In the genomic region with DNA sequence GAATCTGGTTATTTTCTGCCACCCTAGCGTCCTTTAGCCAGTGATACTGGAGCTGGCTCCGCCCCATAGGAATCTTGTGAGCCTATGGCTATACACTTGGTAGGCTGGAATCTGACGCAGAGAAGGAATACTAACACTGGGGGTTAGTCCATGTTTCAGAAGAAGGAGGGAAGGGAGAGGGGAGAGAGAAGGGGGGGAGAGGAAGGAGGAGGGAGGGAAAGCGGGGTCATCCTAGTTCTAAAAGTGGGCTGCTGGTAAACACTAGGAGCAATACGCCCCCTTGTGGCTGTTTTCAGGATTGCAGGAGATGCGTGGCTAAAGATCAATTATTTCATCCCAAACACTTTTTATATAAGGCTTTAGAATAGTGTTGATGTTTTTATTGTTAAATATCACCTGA, we compare ENCODE assay signal across 8 mouse cellular contexts. TPM values are rescaled to one million over a fixed set of nuclear protein-coding genes. Genes with fewer than 3 reads are reported as not detected.
DNase-seq lines count a peak whose midpoint lies in the region; ATAC-seq and TF ChIP-seq lines count a peak whose summit lies in the region.

No protein-coding gene starts in this region.

- DNase-seq in intestine, embryonic 14.5 days (ENCODE audit: low spot score), result peak; percentile 89
- peak; percentile 83 for DNase-seq in hindbrain, embryonic 10.5 days (ENCODE audit: low spot score)
- DNase-seq in left cerebral cortex, adult 8-10 months (ENCODE audit: low spot score in 2 of 2), result peak; percentile 33 to 67
- peak; percentile 89 for DNase-seq in midbrain, embryonic 14.5 days
- peak; percentile 72 for DNase-seq in stomach, postnatal 0 days (ENCODE audit: low spot score)

- TF ChIP-seq POLR2A in bone marrow, adult 2 months (IDR thresholded peaks at IDR 0.05; ENCODE audit: borderline replicate concordance, control insufficient read depth, low read depth, low read length), result no peak

- H3K4me3 ChIP-seq in intestine, embryonic 14.5 days (ENCODE audit: low read depth, low read length), result no peak overlapping the region
- no peak overlapping the region for H3K4me3 ChIP-seq in intestine, embryonic 15.5 days (replicated peaks)
- no peak overlapping the region for H3K4me3 ChIP-seq in bone marrow, adult 2 months (replicated peaks; ENCODE audit: control insufficient read depth, low read depth, low read length)
- H3K4me3 ChIP-seq in hindbrain, embryonic 10.5 days, result peak overlapping the region; percentile 23; the same call in 1 of the 2 replicates
- H3K4me3 ChIP-seq in midbrain, embryonic 14.5 days (replicated peaks; ENCODE audit: low read depth, low read length), result no peak overlapping the region
- H3K4me3 ChIP-seq in stomach, postnatal 0 days (ENCODE audit: low read depth, low read length), result no peak overlapping the region

- peak; percentile 46 for TF ChIP-seq CTCF in bone marrow, adult 2 months (IDR thresholded peaks at IDR 0.05; ENCODE audit: control insufficient read depth, insufficient read depth, low read length)
- TF ChIP-seq CTCF in stomach, postnatal 0 days (IDR thresholded peaks at IDR 0.05; ENCODE audit: low read depth), result peak; percentile 89

- H3K4me1 ChIP-seq in intestine, embryonic 14.5 days (replicated peaks; ENCODE audit: control insufficient read depth, insufficient read depth, low read length), result no peaks in the 10 kb centered on the region
- H3K4me1 ChIP-seq in intestine, embryonic 15.5 days (replicated peaks), result no peaks in the 10 kb centered on the region; the same call in 1 of the 2 replicates
- no peaks in the 10 kb centered on the region for H3K4me1 ChIP-seq in bone marrow, adult 2 months (ENCODE audit: control insufficient read depth, insufficient read depth, low read length)
- peaks cover 26% of the 10 kb centered on the region for H3K4me1 ChIP-seq in hindbrain, embryonic 10.5 days (replicated peaks)
- no peaks in the 10 kb centered on the region for H3K4me1 ChIP-seq in midbrain, embryonic 14.5 days (ENCODE audit: control insufficient read depth, insufficient read depth, low read length)
- H3K4me1 ChIP-seq in stomach, postnatal 0 days (replicated peaks; ENCODE audit: control insufficient read depth, insufficient read depth), result no peaks in the 10 kb centered on the region

- H3K27me3 ChIP-seq in intestine, embryonic 14.5 days (replicated peaks; ENCODE audit: control insufficient read depth, insufficient read depth, low read length), result no peaks in the 10 kb centered on the region
- H3K27me3 ChIP-seq in intestine, embryonic 15.5 days (replicated peaks), result no peaks in the 10 kb centered on the region
- H3K27me3 ChIP-seq in hindbrain, embryonic 10.5 days (ENCODE audit: insufficient read depth, poor library complexity, severe bottlenecking), result no peaks in the 10 kb centered on the region
- no peaks in the 10 kb centered on the region for H3K27me3 ChIP-seq in midbrain, embryonic 14.5 days (ENCODE audit: control insufficient read depth, insufficient read depth, low read length)
- no peaks in the 10 kb centered on the region for H3K27me3 ChIP-seq in stomach, postnatal 0 days (ENCODE audit: control insufficient read depth, insufficient read depth, low read length)

- no peaks in the 10 kb centered on the region for H3K36me3 ChIP-seq in intestine, embryonic 14.5 days (ENCODE audit: control insufficient read depth, insufficient read depth, low read length)
- no peaks in the 10 kb centered on the region for H3K36me3 ChIP-seq in intestine, embryonic 15.5 days
- no peaks in the 10 kb centered on the region for H3K36me3 ChIP-seq in hindbrain, embryonic 10.5 days
- H3K36me3 ChIP-seq in midbrain, embryonic 14.5 days (ENCODE audit: control insufficient read depth, insufficient read depth, low read length), result no peaks in the 10 kb centered on the region
- H3K36me3 ChIP-seq in stomach, postnatal 0 days (ENCODE audit: control insufficient read depth, insufficient read depth, low read length), result no peaks in the 10 kb centered on the region

- no peak overlapping the region for H3K27ac ChIP-seq in intestine, embryonic 14.5 days (ENCODE audit: low read depth)
- no peak overlapping the region for H3K27ac ChIP-seq in intestine, embryonic 15.5 days
- H3K27ac ChIP-seq in bone marrow, adult 2 months (ENCODE audit: control insufficient read depth, insufficient read depth, low read depth, low read length, poor library complexity), result no peak overlapping the region
- H3K27ac ChIP-seq in hindbrain, embryonic 10.5 days, result no peak overlapping the region
- no peak overlapping the region for H3K27ac ChIP-seq in midbrain, embryonic 14.5 days (replicated peaks; ENCODE audit: low read depth, low read length)
- H3K27ac ChIP-seq in stomach, postnatal 0 days (replicated peaks), result no peak overlapping the region

- no peak overlapping the region for H3K4me2 ChIP-seq in intestine, embryonic 14.5 days (ENCODE audit: low read length)
- H3K4me2 ChIP-seq in intestine, embryonic 15.5 days (replicated peaks), result no peak overlapping the region
- H3K4me2 ChIP-seq in midbrain, embryonic 14.5 days (ENCODE audit: low read length), result 0 out of 2 replicates have a peak overlapping the region, but pooled peaks have one; percentile 12
- H3K4me2 ChIP-seq in stomach, postnatal 0 days (replicated peaks; ENCODE audit: low read depth), result no peak overlapping the region

- no peaks in the 10 kb centered on the region for H3K9me3 ChIP-seq in intestine, embryonic 14.5 days (ENCODE audit: control insufficient read depth, low read length)
- no peaks in the 10 kb centered on the region for H3K9me3 ChIP-seq in intestine, embryonic 15.5 days
- H3K9me3 ChIP-seq in hindbrain, embryonic 10.5 days, result no peaks in the 10 kb centered on the region
- H3K9me3 ChIP-seq in midbrain, embryonic 14.5 days (ENCODE audit: control insufficient read depth, low read length), result no peaks in the 10 kb centered on the region
- no peaks in the 10 kb centered on the region for H3K9me3 ChIP-seq in stomach, postnatal 0 days (ENCODE audit: control insufficient read depth, low read length)

- TF ChIP-seq EP300 in stomach, postnatal 0 days (optimal IDR thresholded peaks at IDR 0.05), result no peak

- no peak for ATAC-seq in intestine, embryonic 14.5 days (replicated peaks; ENCODE audit: low FRiP score, low TSS enrichment, low read depth)
- ATAC-seq in intestine, embryonic 15.5 days, result no peak
- ATAC-seq in erythroid progenitor cell, adult 5-6 weeks (replicated peaks; ENCODE audit: low FRiP score, poor library complexity, severe bottlenecking), result 0 out of 2 replicates have a peak, but pooled peaks have one; percentile 25
- ATAC-seq in midbrain, embryonic 14.5 days (ENCODE audit: low FRiP score, low TSS enrichment), result 0 out of 2 replicates have a peak, but pooled peaks have one; percentile 14
- ATAC-seq in stomach, postnatal 0 days (ENCODE audit: low FRiP score, low TSS enrichment), result peak; percentile 68; the same call in 1 of the 2 replicates

- no peak overlapping the region for H3K9ac ChIP-seq in intestine, embryonic 14.5 days (ENCODE audit: low read length)
- H3K9ac ChIP-seq in intestine, embryonic 15.5 days, result no peak overlapping the region
- no peak overlapping the region for H3K9ac ChIP-seq in midbrain, embryonic 14.5 days (replicated peaks; ENCODE audit: low read length)
- no peak overlapping the region for H3K9ac ChIP-seq in stomach, postnatal 0 days (ENCODE audit: low read length)

- WGBS in intestine, embryonic 14.5 days, result 16% methylated on average over 6 of the region's 6 CpGs
- WGBS in intestine, embryonic 15.5 days, result 15% methylated on average over 6 of the region's 6 CpGs
- WGBS in bone marrow, adult 2 months, result 31% methylated on average over 6 of the region's 6 CpGs
- 17% methylated on average over 6 of the region's 6 CpGs for WGBS in hindbrain, embryonic 10.5 days
- 21% methylated on average over 6 of the region's 6 CpGs for WGBS in midbrain, embryonic 14.5 days
- 17% methylated on average over 6 of the region's 6 CpGs for WGBS in stomach, postnatal 0 days

RNA-seq across cellular contexts. Expression of gene Cks2, which starts 27.2 kb away (rescaled TPM):
- 391 and 395 TPM in 2 replicates for polyA plus RNA-seq in intestine, embryonic 14.5 days (2014; fragmentation: Nextera tagmentation; extraction: Ambion mirVana)
- 304 and 333 TPM in 2 replicates for polyA plus RNA-seq in intestine, embryonic 15.5 days (2015; fragmentation: Nextera tagmentation; extraction: Ambion mirVana)
- 258 and 286 TPM in 2 replicates for polyA plus RNA-seq in bone marrow, adult 2 months (2011; ENCODE audit: insufficient read depth, insufficient read length, low replicate concordance, missing spikeins)
- 498 and 632 TPM in 2 replicates for total RNA-seq in erythroid progenitor cell, adult 5-6 weeks (2015; ENCODE audit: low replicate concordance)
- 273 and 310 TPM in 2 replicates for total RNA-seq in erythroid progenitor cell, adult 5-6 weeks (2017; ENCODE audit: low replicate concordance)
- 329 and 366 TPM in 2 replicates for polyA plus RNA-seq in hindbrain, embryonic 10.5 days (2016; fragmentation: Nextera tagmentation; extraction: Ambion mirVana)
- 1 to 10 TPM; 1.5 to 4.0 (median 3.0) TPM for total RNA-seq in left cerebral cortex, adult 8-10 months (2022)
- 48.1 and 69.3 TPM in 2 replicates for polyA plus RNA-seq in midbrain, embryonic 14.5 days (2014; fragmentation: Nextera tagmentation; extraction: Ambion mirVana)
- 97.1 and 128 TPM in 2 replicates for polyA plus RNA-seq in stomach, postnatal 0 days (2015; fragmentation: Nextera tagmentation; extraction: Ambion mirVana)

RNA-seq across cellular contexts. Expression of gene Secisbp2, which starts 33.6 kb away (rescaled TPM):
- polyA plus RNA-seq in intestine, embryonic 14.5 days (2014; fragmentation: Nextera tagmentation; extraction: Ambion mirVana), result 30.2 and 30.6 TPM in 2 replicates
- polyA plus RNA-seq in intestine, embryonic 15.5 days (2015; fragmentation: Nextera tagmentation; extraction: Ambion mirVana), result 28.0 and 30.2 TPM in 2 replicates
- 21.3 and 27.2 TPM in 2 replicates for polyA plus RNA-seq in bone marrow, adult 2 months (2011; ENCODE audit: insufficient read depth, insufficient read length, low replicate concordance, missing spikeins)
- total RNA-seq in erythroid progenitor cell, adult 5-6 weeks (2015; ENCODE audit: low replicate concordance), result 24.1 and 28.9 TPM in 2 replicates
- total RNA-seq in erythroid progenitor cell, adult 5-6 weeks (2017; ENCODE audit: low replicate concordance), result 27.6 and 31.5 TPM in 2 replicates
- 27.4 and 31.6 TPM in 2 replicates for polyA plus RNA-seq in hindbrain, embryonic 10.5 days (2016; fragmentation: Nextera tagmentation; extraction: Ambion mirVana)
- 10 to 100 TPM; 16.8 to 18.7 (median 17.9) TPM for total RNA-seq in left cerebral cortex, adult 8-10 months (2022)
- polyA plus RNA-seq in midbrain, embryonic 14.5 days (2014; fragmentation: Nextera tagmentation; extraction: Ambion mirVana), result 26.3 and 32.2 TPM in 2 replicates
- 21.2 and 21.4 TPM in 2 replicates for polyA plus RNA-seq in stomach, postnatal 0 days (2015; fragmentation: Nextera tagmentation; extraction: Ambion mirVana)

RNA-seq across cellular contexts. Expression of gene Shc3, which starts 48.6 kb away (rescaled TPM):
- polyA plus RNA-seq in intestine, embryonic 14.5 days (2014; fragmentation: Nextera tagmentation; extraction: Ambion mirVana), result 0.20 and 0.43 TPM in 2 replicates
- polyA plus RNA-seq in intestine, embryonic 15.5 days (2015; fragmentation: Nextera tagmentation; extraction: Ambion mirVana), result 0.28 and 0.34 TPM in 2 replicates
- not detected in 2 replicates for polyA plus RNA-seq in bone marrow, adult 2 months (2011; ENCODE audit: insufficient read depth, insufficient read length, low replicate concordance, missing spikeins)
- not detected in 2 replicates for total RNA-seq in erythroid progenitor cell, adult 5-6 weeks (2015; ENCODE audit: low replicate concordance)
- total RNA-seq in erythroid progenitor cell, adult 5-6 weeks (2017; ENCODE audit: low replicate concordance), result not detected in 2 replicates
- polyA plus RNA-seq in hindbrain, embryonic 10.5 days (2016; fragmentation: Nextera tagmentation; extraction: Ambion mirVana), result 1.9 and 3.2 TPM in 2 replicates
- total RNA-seq in left cerebral cortex, adult 8-10 months (2022), result 100 to 1,000 TPM; 153 to 205 (median 182) TPM
- 5.0 and 8.3 TPM in 2 replicates for polyA plus RNA-seq in midbrain, embryonic 14.5 days (2014; fragmentation: Nextera tagmentation; extraction: Ambion mirVana)
- polyA plus RNA-seq in stomach, postnatal 0 days (2015; fragmentation: Nextera tagmentation; extraction: Ambion mirVana), result 0.28 and 0.31 TPM in 2 replicates

Comparison
In these comparisons a context has a peak if more than half of its experiments do, and no peak if none do; other contexts are left out.
1. ATAC-seq: peak in erythroid progenitor cell, adult 5-6 weeks (single experiment), midbrain, embryonic 14.5 days (single experiment) and stomach, postnatal 0 days (single experiment); none in intestine, embryonic 14.5 days (single experiment) and intestine, embryonic 15.5 days (single experiment).
2. Peak in every context shown above with its lines, with median percentiles within 50 percentile points of each other: DNase-seq.